Mouse (Mus musculus): ENCODE data around the gene Ppfia3. TPM values are rescaled to one million over a fixed set of nuclear protein-coding genes. Genes with fewer than 3 reads are reported as not detected.
A peak's percentile ranks its signal among the peaks of the same experiment; 100 is the strongest.

Gene Ppfia3
- polyA plus RNA-seq, 1 experiment from 2014 or later, result 19.8 TPM

DNA sequence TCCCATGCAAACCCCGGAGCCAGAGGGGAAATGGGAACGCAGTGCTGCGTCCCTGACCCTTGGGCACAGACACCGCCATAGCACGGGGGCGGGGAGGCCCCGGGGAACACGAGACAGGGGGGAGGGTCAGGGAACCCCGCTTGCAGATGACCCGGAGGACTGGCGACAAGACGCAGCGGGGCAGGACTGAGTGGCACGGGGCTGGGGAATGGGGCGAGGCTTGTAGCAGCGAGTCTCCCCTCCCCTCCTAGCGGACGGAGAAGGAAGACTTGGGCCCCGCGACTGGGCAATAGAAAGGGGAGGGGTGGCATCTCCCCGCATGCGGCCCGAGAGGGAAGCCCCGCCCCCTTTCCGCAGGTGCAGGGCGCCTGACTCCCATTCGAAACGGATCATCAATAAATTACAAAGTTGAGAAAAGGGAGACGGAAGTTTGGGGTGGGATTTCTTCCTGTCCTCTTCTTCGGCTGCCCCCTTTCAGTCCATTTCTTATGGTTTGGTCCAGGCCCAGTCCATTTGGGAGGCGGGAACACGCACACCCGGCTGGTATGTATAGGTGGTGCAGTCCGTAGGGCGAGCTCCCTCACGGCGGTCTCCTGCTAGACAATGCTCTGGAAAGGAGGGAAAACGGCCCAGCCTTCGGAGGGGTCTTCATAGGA is 27.3 kb downstream of the Ppfia3 start:
- Histone ChIP-seq H3K36me3 (peaks cover 16% of the 10 kb centered on the region), H3K4me1 (replicated peaks) (peaks cover 40% of the 10 kb centered on the region), H3K4me3 (replicated peaks) (peak overlapping the region; percentile 50), H3K27ac (peak overlapping the region; percentile 46), H3K9me3 (no peaks in the 10 kb centered on the region), H3K27me3 (peaks cover 31% of the 10 kb centered on the region), H3K4me2 (replicated peaks) (peak overlapping the region; percentile 79), H3K9ac (replicated peaks) (peak overlapping the region; percentile 67)
- WGBS, result 1% methylated on average over 37 of the region's 39 CpGs
- peak; percentile 86 for ATAC-seq

DNA sequence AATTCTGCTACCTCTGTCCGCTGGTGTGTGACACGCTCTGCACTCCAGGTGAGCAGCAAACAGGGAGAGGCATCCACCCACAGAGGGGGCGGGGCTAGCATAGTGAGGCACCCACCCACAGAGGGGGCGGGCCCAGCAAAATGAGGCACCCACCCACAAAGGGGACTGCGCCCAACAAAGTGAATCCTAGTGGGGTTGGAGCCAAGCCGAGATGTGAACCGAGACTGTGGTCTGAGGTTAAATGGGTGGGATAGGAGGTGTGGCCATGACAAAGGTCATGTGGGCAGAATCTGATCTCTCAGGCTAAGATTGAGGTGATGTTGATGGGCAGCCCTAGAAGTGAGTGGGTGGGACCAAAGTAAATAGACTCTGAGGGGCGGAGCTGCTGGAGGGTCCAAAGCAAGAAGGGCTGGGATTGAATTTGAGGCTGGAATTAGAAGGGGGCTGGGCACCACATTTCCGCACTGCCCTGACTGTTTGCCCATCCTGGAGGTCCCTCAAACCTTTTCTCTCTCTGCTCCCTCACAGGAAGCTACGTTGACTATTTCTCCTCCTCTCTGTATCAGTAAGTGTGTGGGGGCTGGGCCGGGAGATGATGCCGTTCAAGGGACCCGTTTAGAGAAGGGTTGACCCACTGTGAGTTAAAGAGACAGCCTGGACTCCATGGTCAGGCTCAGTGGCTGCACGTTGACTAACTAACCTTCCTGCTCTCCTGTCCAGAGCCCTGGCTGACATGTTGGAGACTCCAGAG is 28.5 kb downstream of the Ppfia3 start:
- H3K27ac ChIP-seq, result no peak overlapping the region

DNA sequence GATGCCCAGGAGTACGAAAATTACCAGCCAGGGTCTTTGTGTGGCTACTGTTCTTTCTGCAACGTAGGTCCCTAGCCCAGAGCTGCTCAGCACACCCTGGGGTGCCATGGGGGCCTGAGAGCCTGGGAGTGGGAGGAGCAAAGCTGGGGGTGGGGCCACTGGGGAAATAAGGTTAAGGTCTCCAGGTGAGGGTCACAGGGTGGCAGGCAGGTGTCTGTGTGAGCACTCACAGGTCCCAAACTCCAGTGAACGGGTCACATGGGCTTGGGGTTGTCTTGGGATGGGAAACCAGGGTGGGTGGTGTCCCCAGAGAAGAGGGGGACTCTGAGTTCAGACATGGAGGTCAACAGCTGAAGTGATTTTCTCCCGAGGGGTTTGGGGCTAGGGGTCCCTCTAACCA is 29.4 kb downstream of the Ppfia3 start:
- no peak overlapping the region for H3K4me3 ChIP-seq (replicated peaks)
- H3K27me3 ChIP-seq, result peaks cover 32% of the 10 kb centered on the region
- H3K4me1 ChIP-seq (replicated peaks), result peaks cover 59% of the 10 kb centered on the region
- no peak for ATAC-seq
- no peak overlapping the region for H3K9ac ChIP-seq (replicated peaks)
- 12% methylated on average over 4 of the region's 4 CpGs for WGBS
- no peak overlapping the region for H3K4me2 ChIP-seq (replicated peaks)
- no peak overlapping the region for H3K27ac ChIP-seq
- H3K36me3 ChIP-seq, result peaks cover 6% of the 10 kb centered on the region; the same call in 1 of the 2 replicates
- H3K9me3 ChIP-seq, result no peaks in the 10 kb centered on the region

More for the DNA sequence above, 28.5 kb downstream of the Ppfia3 start:
- no peak overlapping the region for H3K9ac ChIP-seq (replicated peaks)
- peak overlapping the region; percentile 79 for H3K4me2 ChIP-seq (replicated peaks)
- no peak overlapping the region for H3K4me3 ChIP-seq (replicated peaks)
- H3K4me1 ChIP-seq (replicated peaks), result peaks cover 50% of the 10 kb centered on the region
- peaks cover 12% of the 10 kb centered on the region for H3K36me3 ChIP-seq
- no peaks in the 10 kb centered on the region for H3K9me3 ChIP-seq
- peaks cover 35% of the 10 kb centered on the region for H3K27me3 ChIP-seq
- WGBS, result 4% methylated on average over 14 of the region's 14 CpGs
- ATAC-seq, result no peak

DNA sequence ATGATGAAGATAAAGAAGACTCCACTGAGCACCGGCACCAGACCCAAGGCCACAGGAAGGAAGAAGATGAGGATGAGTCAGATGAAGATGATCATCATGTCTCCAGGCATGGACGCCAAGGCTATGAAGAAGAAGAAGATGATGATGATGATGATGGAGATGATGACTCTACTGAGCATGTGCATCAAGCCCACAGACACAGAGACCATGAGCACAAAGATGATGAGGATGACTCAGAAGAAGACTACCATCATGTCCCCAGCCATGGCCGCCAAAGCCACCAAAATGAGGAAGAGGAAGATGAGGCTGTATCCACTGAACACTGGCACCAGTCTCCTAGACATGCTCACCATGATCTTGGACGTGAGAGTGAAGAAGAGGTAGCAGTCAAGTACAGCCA is 30.5 kb downstream of the Ppfia3 start:
- Histone ChIP-seq H3K4me3 (replicated peaks) (no peak overlapping the region), H3K27ac (no peak overlapping the region), H3K36me3 (peaks cover 3% of the 10 kb centered on the region; the same call in 1 of the 2 replicates), H3K4me2 (replicated peaks) (no peak overlapping the region), H3K9me3 (no peaks in the 10 kb centered on the region), H3K27me3 (peaks cover 37% of the 10 kb centered on the region), H3K9ac (replicated peaks) (no peak overlapping the region), H3K4me1 (replicated peaks) (peaks cover 64% of the 10 kb centered on the region)
- no peak for ATAC-seq
- 91% methylated on average over 4 of the region's 4 CpGs for WGBS

DNA sequence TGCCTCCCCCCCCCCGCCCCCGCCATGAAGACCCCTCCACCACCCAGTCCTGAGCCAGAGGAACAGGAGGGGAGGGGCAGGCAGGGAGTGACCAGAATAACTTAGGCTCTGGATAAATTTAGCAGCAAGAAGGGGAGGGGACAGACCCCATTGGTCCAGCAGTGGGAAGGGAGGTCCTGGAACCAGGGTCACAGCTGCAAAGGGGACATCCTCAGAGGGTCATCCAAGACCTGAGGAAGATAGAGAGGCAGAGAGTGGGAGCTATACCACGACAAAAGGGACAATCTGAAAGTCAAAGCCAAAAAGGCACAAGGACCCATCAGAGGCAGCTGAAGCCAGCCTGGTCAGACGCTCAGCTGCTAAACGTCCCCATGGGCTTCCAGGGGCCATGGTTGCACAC is 31.8 kb downstream of the Ppfia3 start, which contains the start of gene Hrc:
Gene Hrc, plus strand, starts transcription at position 235 of the 400 bp plus-strand sequence.
- H3K27me3 ChIP-seq, result peaks cover 28% of the 10 kb centered on the region
- H3K4me1 ChIP-seq (replicated peaks), result peaks cover 51% of the 10 kb centered on the region
- no peaks in the 10 kb centered on the region for H3K9me3 ChIP-seq
- peak within 1 kb of the TSS; percentile 88; the same call in 1 of the 2 replicates for H3K4me2 ChIP-seq (replicated peaks)
- H3K4me3 ChIP-seq (replicated peaks), result 0 out of 2 replicates have a peak within 1 kb of the TSS, but pooled peaks have one; percentile 56
- no peaks in the 10 kb centered on the region for H3K36me3 ChIP-seq
- ATAC-seq, result no peak
- 36% methylated on average over 5 of the region's 5 CpGs for WGBS
- no peak within 1 kb of the TSS for H3K27ac ChIP-seq
- no peak within 1 kb of the TSS for H3K9ac ChIP-seq (replicated peaks)

DNA sequence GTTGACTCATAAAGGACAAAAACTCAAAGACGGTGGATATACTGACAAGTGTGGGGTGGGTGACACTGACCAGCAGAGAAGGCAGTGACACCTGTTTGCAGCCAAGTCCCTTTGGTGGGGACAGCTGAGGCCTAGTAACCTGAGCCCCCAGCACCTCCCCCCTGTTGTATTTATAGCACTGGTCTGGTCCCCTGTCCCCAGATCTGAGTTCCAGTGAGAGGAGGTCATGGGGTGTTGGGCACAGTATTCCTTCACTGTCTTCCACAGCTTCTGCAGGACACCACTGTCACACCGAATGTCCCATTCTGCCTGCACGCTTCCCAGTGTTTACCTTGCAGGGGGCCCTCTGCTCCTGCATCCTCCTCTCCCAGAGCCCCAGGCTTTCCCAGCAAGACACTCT is 32.2 kb downstream of the Ppfia3 start:
- no peak overlapping the region; the same call in 1 of the 2 replicates for H3K4me2 ChIP-seq (replicated peaks)
- WGBS, result 21% methylated on average over 3 of the region's 3 CpGs
- H3K36me3 ChIP-seq, result no peaks in the 10 kb centered on the region
- H3K9me3 ChIP-seq, result no peaks in the 10 kb centered on the region
- no peak overlapping the region for H3K4me3 ChIP-seq (replicated peaks)
- ATAC-seq, result no peak
- no peak overlapping the region for H3K9ac ChIP-seq (replicated peaks)
- no peak overlapping the region for H3K27ac ChIP-seq
- H3K4me1 ChIP-seq (replicated peaks), result peaks cover 46% of the 10 kb centered on the region
- peaks cover 28% of the 10 kb centered on the region for H3K27me3 ChIP-seq

DNA sequence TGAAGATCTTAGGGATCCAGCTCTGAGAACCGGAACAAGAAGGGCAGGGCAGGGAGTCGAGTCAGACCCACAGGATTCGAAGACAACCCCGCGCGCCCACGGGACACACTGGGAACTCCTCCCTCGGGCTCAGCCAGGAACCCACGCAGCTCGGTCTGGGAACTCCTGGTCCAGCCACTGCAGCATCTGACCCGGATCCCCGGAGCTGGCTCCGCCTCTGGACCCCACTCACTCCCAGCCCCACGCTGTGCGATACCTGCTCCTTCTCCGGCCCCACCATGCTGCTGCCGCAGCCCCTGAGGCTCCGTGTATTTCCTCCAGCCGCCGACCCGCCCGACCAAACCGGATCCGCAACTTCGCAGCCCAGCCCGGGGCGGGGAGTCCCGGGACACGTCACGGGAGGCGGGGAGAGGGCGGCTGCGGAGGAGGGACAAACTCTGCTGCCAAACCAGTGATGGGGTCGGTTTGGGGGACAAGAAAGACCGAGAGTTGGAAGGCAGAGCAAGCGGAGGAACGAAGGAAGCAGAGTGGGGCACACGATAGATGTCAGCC is 33.3 kb downstream of the Ppfia3 start, which contains the start of gene Trpm4:
Gene Trpm4, minus strand, starts transcription at position 350 of the 552 bp plus-strand sequence.
- ATAC-seq, result peak; percentile 60
- Histone ChIP-seq H3K9me3 (no peaks in the 10 kb centered on the region), H3K9ac (replicated peaks) (peak within 1 kb of the TSS; percentile 74), H3K36me3 (no peaks in the 10 kb centered on the region), H3K27me3 (peaks cover 28% of the 10 kb centered on the region), H3K4me3 (replicated peaks) (peak within 1 kb of the TSS; percentile 56), H3K4me2 (replicated peaks) (peak within 1 kb of the TSS; percentile 88), H3K27ac (no peak within 1 kb of the TSS), H3K4me1 (replicated peaks) (peaks cover 35% of the 10 kb centered on the region)
- WGBS, result under 1% methylated on average over 38 of the region's 38 CpGs

DNA sequence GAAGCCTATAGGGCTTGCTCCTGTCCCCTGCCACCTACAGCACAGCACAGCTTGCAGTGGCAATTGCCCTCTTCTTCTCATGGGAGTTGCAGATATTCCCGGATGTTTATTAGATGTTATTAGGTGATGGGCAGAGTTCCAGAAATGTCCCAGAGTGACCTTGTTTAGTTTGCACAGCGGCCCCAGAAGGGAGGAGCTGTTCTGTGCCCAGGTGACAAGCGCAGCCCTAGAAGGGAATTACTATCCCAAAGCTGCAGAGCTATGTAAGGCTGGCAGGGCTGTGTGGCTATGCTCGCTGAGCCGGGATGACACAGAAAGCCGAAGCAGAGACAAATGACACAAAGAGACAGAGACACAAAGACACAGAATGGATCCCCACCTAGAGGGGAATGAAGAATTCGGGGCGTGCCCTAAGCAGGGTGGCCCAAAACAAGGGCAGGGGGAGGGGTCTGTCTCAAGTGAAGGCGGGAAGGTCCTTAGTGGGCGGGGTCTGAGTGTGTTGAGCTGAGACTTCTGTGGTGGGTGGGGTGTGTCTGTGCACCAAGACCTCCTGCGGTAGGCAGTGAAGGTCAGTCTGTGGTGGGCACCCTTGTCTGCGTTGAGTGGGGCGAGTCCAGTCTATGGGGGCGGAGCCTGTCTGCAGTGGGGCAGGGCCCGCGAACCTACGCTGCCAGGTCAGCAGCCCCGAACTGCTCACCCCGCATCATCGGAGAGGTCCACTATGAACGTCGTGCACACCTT is 34.0 kb downstream of the Ppfia3 start:
- peak overlapping the region; percentile 88 for H3K4me2 ChIP-seq (replicated peaks)
- H3K36me3 ChIP-seq, result no peaks in the 10 kb centered on the region
- ATAC-seq, result peak; percentile 64
- WGBS, result 4% methylated on average over 22 of the region's 22 CpGs
- no peaks in the 10 kb centered on the region for H3K9me3 ChIP-seq
- H3K27ac ChIP-seq, result no peak overlapping the region
- H3K9ac ChIP-seq (replicated peaks), result peak overlapping the region; percentile 74
- peaks cover 24% of the 10 kb centered on the region for H3K27me3 ChIP-seq
- H3K4me3 ChIP-seq (replicated peaks), result peak overlapping the region; percentile 56
- peaks cover 29% of the 10 kb centered on the region for H3K4me1 ChIP-seq (replicated peaks)

DNA sequence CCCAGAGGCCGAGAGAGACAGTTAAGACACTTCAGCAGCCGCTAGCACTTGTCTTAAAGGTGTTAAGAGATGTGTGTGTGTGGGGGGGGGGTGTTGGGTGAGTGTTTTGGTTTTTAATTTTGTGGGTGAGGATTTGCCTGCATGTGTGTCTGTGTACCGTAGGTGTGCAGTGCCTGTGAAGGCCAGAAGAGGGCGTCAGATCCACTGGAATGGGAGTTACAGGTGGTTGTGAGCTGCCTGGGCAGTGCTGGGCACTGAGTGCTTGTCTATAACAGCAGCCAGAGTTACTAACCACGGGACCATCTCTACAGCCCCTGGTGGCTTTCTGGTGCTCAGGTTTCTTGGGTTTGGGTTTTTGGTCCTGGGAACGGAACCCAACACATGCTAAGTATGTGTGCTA is 35.3 kb downstream of the Ppfia3 start:
- Histone ChIP-seq H3K27ac (no peak overlapping the region), H3K27me3 (peaks cover 15% of the 10 kb centered on the region; the same call in 1 of the 2 replicates), H3K9ac (replicated peaks) (no peak overlapping the region), H3K4me3 (replicated peaks) (no peak overlapping the region), H3K9me3 (no peaks in the 10 kb centered on the region), H3K36me3 (no peaks in the 10 kb centered on the region), H3K4me1 (replicated peaks) (peaks cover 29% of the 10 kb centered on the region), H3K4me2 (replicated peaks) (no peak overlapping the region)
- 83% methylated on average over 6 of the region's 6 CpGs for WGBS
- ATAC-seq, result no peak

DNA sequence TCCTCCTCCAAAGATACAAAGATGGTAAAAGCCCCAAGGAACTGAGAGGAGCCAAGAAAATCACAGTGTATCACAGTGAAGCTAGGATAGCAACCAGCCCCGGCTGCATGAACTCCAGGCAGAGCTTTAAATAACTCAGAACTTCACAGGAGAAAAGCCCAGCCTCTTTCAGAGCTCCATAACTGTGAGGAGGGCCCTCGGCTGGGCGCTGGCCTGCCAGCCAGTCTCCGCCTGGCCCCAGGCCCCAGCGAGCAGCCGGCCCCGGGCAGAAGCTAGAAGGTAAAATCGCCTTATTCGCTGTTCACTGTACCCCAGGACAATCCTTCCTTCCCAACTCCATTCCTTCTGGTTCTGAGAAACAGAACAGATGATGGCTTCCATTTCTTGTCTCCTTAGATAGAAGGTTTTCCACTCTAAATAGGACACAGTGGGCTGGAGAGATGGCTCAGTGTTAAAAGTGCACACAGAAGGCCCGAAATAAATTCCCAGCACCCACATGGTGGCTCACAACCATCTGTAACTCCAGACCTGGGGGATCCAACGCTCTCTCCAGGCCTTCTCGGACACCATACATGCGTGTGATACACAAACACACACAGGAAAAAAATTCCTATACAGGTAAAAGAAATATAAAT is 37.9 kb downstream of the Ppfia3 start:
- Histone ChIP-seq H3K4me3 (replicated peaks) (no peak overlapping the region), H3K9me3 (peaks cover 4% of the 10 kb centered on the region; the same call in 1 of the 2 replicates)
- WGBS, result 85% methylated on average over 13 of the region's 13 CpGs

DNA sequence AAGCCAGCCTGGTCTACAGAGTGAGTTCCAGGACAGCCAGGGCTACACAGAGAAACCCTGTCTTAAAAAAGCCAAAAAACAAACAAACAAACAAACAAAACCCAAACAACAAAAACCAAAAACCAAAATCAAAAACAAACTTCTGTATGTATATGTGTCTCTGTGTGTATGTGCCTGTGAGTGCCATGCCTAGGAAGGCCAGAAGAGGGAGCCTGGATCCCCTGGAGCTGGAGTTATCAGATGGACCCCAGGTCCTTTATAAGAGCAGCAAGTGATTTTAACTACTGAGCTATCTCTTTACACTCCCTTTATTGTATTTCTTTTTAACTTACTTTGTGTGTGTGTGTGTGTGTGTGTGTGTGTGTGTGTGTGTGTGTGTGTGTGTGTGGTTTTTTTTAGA is 41.0 kb downstream of the Ppfia3 start:
- H3K4me2 ChIP-seq (replicated peaks), result no peak overlapping the region
- peaks cover 4% of the 10 kb centered on the region; the same call in 1 of the 2 replicates for H3K9me3 ChIP-seq
- ATAC-seq, result no peak
- H3K9ac ChIP-seq (replicated peaks), result no peak overlapping the region
- no peak overlapping the region for H3K27ac ChIP-seq
- H3K4me1 ChIP-seq (replicated peaks), result no peaks in the 10 kb centered on the region
- 0 out of 2 replicates have a peak, but pooled peaks cover 3% of the 10 kb centered on the region for H3K36me3 ChIP-seq
- H3K4me3 ChIP-seq (replicated peaks), result no peak overlapping the region
- no peaks in the 10 kb centered on the region for H3K27me3 ChIP-seq

More for the DNA sequence above, 37.9 kb downstream of the Ppfia3 start:
- 0 out of 2 replicates have a peak, but pooled peaks cover 8% of the 10 kb centered on the region for H3K27me3 ChIP-seq
- no peak for ATAC-seq
- H3K36me3 ChIP-seq, result 0 out of 2 replicates have a peak, but pooled peaks cover 3% of the 10 kb centered on the region
- no peak overlapping the region for H3K27ac ChIP-seq
- no peak overlapping the region for H3K4me2 ChIP-seq (replicated peaks)
- no peak overlapping the region for H3K9ac ChIP-seq (replicated peaks)
- H3K4me1 ChIP-seq (replicated peaks), result peaks cover 20% of the 10 kb centered on the region
